31 mouse cellular contexts compared by ENCODE assay signal in genomic region chr4:155354035-155354434, GRCm38 (mm10). TPM values are rescaled to one million over a fixed set of nuclear protein-coding genes. Genes with fewer than 3 reads are reported as not detected.
DNase-seq lines count a peak whose midpoint lies in the region; ATAC-seq and TF ChIP-seq lines count a peak whose summit lies in the region.
"Had no signal": no experiment of that assay in that cellular context is flagged by ENCODE, and none has a peak within 500 bp of the region (broad histone marks: within the 10 kb centered on the region; RNA-seq: fewer than 3 reads in every experiment).

No protein-coding gene starts in this region.

- peak; percentile 79 for ATAC-seq in granulocyte monocyte progenitor cell, adult 5-6 weeks (replicated peaks; ENCODE audit: poor library complexity, severe bottlenecking)
- no peak for ATAC-seq in midbrain, embryonic 11.5 days (ENCODE audit: low FRiP score)
- ATAC-seq: CD4-positive, CD25-positive, alpha-beta regulatory T cell, adult 4 months; forebrain, embryonic 13.5 days; hindbrain, embryonic 16.5 days; lung, postnatal 0 days; midbrain, embryonic 16.5 days had no signal

- TF ChIP-seq POLR2A in heart, adult 2 months (IDR thresholded peaks at IDR 0.05; ENCODE audit: insufficient read depth, low read depth, low read length), result no peak

- WGBS in midbrain, embryonic 11.5 days, result 87% methylated on average over 6 of the region's 6 CpGs
- WGBS in heart, adult 2 months, result 76% methylated on average over 6 of the region's 6 CpGs

- no peak overlapping the region for H3K4me3 ChIP-seq in midbrain, embryonic 11.5 days (ENCODE audit: low read depth, low read length)
- H3K4me3 ChIP-seq in heart, adult 2 months, result no peak overlapping the region
- H3K4me3 ChIP-seq: forebrain, embryonic 13.5 days; heart, embryonic 13.5 days; hindbrain, embryonic 10.5 days; limb, embryonic 10.5 days; limb, embryonic 15.5 days; liver, embryonic 13.5 days; midbrain, embryonic 10.5 days; neural tube, embryonic 13.5 days had no signal

- H3K4me2 ChIP-seq in midbrain, embryonic 11.5 days, result no peak overlapping the region
- H3K4me2 ChIP-seq: forebrain, embryonic 13.5 days; heart, embryonic 13.5 days; limb, embryonic 15.5 days; liver, embryonic 13.5 days; neural tube, embryonic 13.5 days had no signal

- H3K36me3 ChIP-seq in midbrain, embryonic 11.5 days (ENCODE audit: control insufficient read depth, insufficient read depth, low read length), result no peaks in the 10 kb centered on the region
- no peaks in the 10 kb centered on the region for H3K36me3 ChIP-seq in heart, adult 2 months (ENCODE audit: control insufficient read depth, insufficient read depth, low read length)
- H3K36me3 ChIP-seq: heart, embryonic 13.5 days; hindbrain, embryonic 10.5 days; limb, embryonic 10.5 days; limb, embryonic 15.5 days; liver, embryonic 13.5 days; midbrain, embryonic 10.5 days; neural tube, embryonic 13.5 days had no signal

- TF ChIP-seq EP300 in heart, adult 2 months (IDR thresholded peaks at IDR 0.05; ENCODE audit: insufficient read depth, low read depth, low read length), result no peak

- H3K9me3 ChIP-seq in midbrain, embryonic 11.5 days (ENCODE audit: control insufficient read depth, low read length), result no peaks in the 10 kb centered on the region
- H3K9me3 ChIP-seq: forebrain, embryonic 13.5 days; heart, embryonic 13.5 days; hindbrain, embryonic 10.5 days; limb, embryonic 10.5 days; limb, embryonic 15.5 days; liver, embryonic 13.5 days; midbrain, embryonic 10.5 days; neural tube, embryonic 13.5 days had no signal

- no peak overlapping the region for H3K27ac ChIP-seq in midbrain, embryonic 11.5 days (ENCODE audit: low read depth, low read length)
- H3K27ac ChIP-seq in heart, adult 2 months, result no peak overlapping the region
- H3K27ac ChIP-seq: forebrain, embryonic 13.5 days; heart, embryonic 13.5 days; hindbrain, embryonic 10.5 days; kidney, postnatal 0 days; limb, embryonic 10.5 days; limb, embryonic 15.5 days; liver, embryonic 13.5 days; midbrain, embryonic 10.5 days; neural tube, embryonic 13.5 days had no signal

- TF ChIP-seq CTCF in heart, adult 2 months (IDR thresholded peaks at IDR 0.05), result no peak

- H3K4me1 ChIP-seq in midbrain, embryonic 11.5 days (ENCODE audit: control insufficient read depth, insufficient read depth, low read length), result no peaks in the 10 kb centered on the region
- no peaks in the 10 kb centered on the region for H3K4me1 ChIP-seq in heart, adult 2 months (ENCODE audit: control insufficient read depth, insufficient read depth, low read length)
- H3K4me1 ChIP-seq: forebrain, embryonic 13.5 days; heart, embryonic 13.5 days; hindbrain, embryonic 10.5 days; limb, embryonic 10.5 days; limb, embryonic 15.5 days; liver, embryonic 13.5 days; midbrain, embryonic 10.5 days; neural tube, embryonic 13.5 days had no signal

- H3K79me2 ChIP-seq in heart, adult 2 months (replicated peaks; ENCODE audit: control insufficient read depth, insufficient read depth, low read length), result no peaks in the 10 kb centered on the region

- H3K27me3 ChIP-seq in midbrain, embryonic 11.5 days (ENCODE audit: control insufficient read depth, insufficient read depth, low read length), result no peaks in the 10 kb centered on the region; the same call in 1 of the 2 replicates
- H3K27me3 ChIP-seq in heart, adult 2 months (ENCODE audit: control insufficient read depth, insufficient read depth, low read length), result no peaks in the 10 kb centered on the region

- H3K9ac ChIP-seq in midbrain, embryonic 11.5 days (ENCODE audit: low read length), result no peak overlapping the region
- no peak overlapping the region for H3K9ac ChIP-seq in heart, adult 2 months (ENCODE audit: low read depth, low read length)
- H3K9ac ChIP-seq: forebrain, embryonic 13.5 days; heart, embryonic 13.5 days; limb, embryonic 15.5 days; liver, embryonic 13.5 days; neural tube, embryonic 13.5 days had no signal

- DNase-seq in spleen, postnatal 36 days (ENCODE audit: low spot score in 2 of 2), result peak; percentile 14 to 19
- no peak for DNase-seq in spleen, postnatal 10 days (ENCODE audit: low spot score in 2 of 2)
- DNase-seq in naive thymus-derived CD4-positive, alpha-beta T cell, adult 2 months (ENCODE audit: low read depth), result peak; percentile 43
- peak; percentile 29 to 39 for DNase-seq in thymus, postnatal 36 days
- DNase-seq in heart, adult 18-20 months, result no peak
- no peak for DNase-seq in midbrain, embryonic 11.5 days (ENCODE audit: low spot score, missing footprints)
- DNase-seq in heart, adult 2 months, result no peak
- DNase-seq: adrenal gland, adult 2 months; cerebellum, adult 8-10 months; cerebellum, postnatal 25 days; gastrocnemius, postnatal 25 days; heart, postnatal 10 days; kidney, postnatal 4 days; liver, embryonic 13.5 days; lung, adult 18-20 months; lung, postnatal 4 days had no signal

- intact Hi-C loops in heart, adult 2 months (cut with DNase I), result no loop called here

RNA-seq across cellular contexts. Expression of gene Prkcz, which starts 7.1 kb away (rescaled TPM):
- not detected in 2 replicates for total RNA-seq in granulocyte monocyte progenitor cell, adult 5-6 weeks (2014; fragmentation: Nextera tagmentation)
- total RNA-seq in granulocyte monocyte progenitor cell, adult 5-6 weeks (2017), result not detected in 2 replicates
- 1 to 10 TPM; 3.6 to 4.8 TPM for total RNA-seq in heart, adult 18-20 months (2021)
- 17.6 and 18.3 TPM in 2 replicates for polyA plus RNA-seq in midbrain, embryonic 11.5 days (2014; fragmentation: Nextera tagmentation; extraction: Ambion mirVana)
- total RNA-seq in heart, adult 2 months (2021), result 1 to 10 TPM; 2.3 to 2.6 TPM
- polyA plus RNA-seq in heart, adult 2 months (2012; rRNA removed), result 1.5 and 2.3 TPM in 2 replicates

RNA-seq across cellular contexts. Expression of gene Gabrd, which starts 43.9 kb away (rescaled TPM):
- total RNA-seq in granulocyte monocyte progenitor cell, adult 5-6 weeks (2014; fragmentation: Nextera tagmentation), result not detected in 2 replicates
- total RNA-seq in granulocyte monocyte progenitor cell, adult 5-6 weeks (2017), result not detected in 2 replicates
- not detected for total RNA-seq in heart, adult 18-20 months (2021)
- not detected in 2 replicates for polyA plus RNA-seq in midbrain, embryonic 11.5 days (2014; fragmentation: Nextera tagmentation; extraction: Ambion mirVana)
- not detected for total RNA-seq in heart, adult 2 months (2021)
- 0.06 and 0.32 TPM in 2 replicates for polyA plus RNA-seq in heart, adult 2 months (2012; rRNA removed)
- total RNA-seq: adrenal gland, adult 2 months; heart, adult 8-10 months; heart, postnatal 10 days had no signal
- polyA plus RNA-seq: embryonic facial prominence, embryonic 11.5 days; heart, embryonic 13.5 days; hindbrain, embryonic 10.5 days; limb, embryonic 10.5 days; liver, embryonic 13.5 days; midbrain, embryonic 10.5 days had no signal

RNA-seq across cellular contexts. Expression of gene Cfap74, which starts 55.0 kb away (rescaled TPM):
- total RNA-seq in granulocyte monocyte progenitor cell, adult 5-6 weeks (2014; fragmentation: Nextera tagmentation), result 0.92 TPM in 1 of 2 replicates, not detected in the other
- 0.13 TPM in 1 of 2 replicates, not detected in the other for total RNA-seq in granulocyte monocyte progenitor cell, adult 5-6 weeks (2017)
- total RNA-seq in heart, adult 18-20 months (2021), result under 1 TPM in 1 of 2 experiments, not detected in 1; 0.31 TPM
- 6.3 and 6.5 TPM in 2 replicates for polyA plus RNA-seq in midbrain, embryonic 11.5 days (2014; fragmentation: Nextera tagmentation; extraction: Ambion mirVana)
- total RNA-seq in heart, adult 2 months (2021), result under 1 TPM; 0.26 to 0.32 TPM
- 0.67 and 0.78 TPM in 2 replicates for polyA plus RNA-seq in heart, adult 2 months (2012; rRNA removed)

Comparison
In these comparisons a context has a peak if more than half of its experiments do, and no peak if none do; other contexts are left out.
1. DNase-seq: peak in spleen, postnatal 36 days (2 of 2), naive thymus-derived CD4-positive, alpha-beta T cell, adult 2 months (single experiment) and thymus, postnatal 36 days (2 of 2); none in spleen, postnatal 10 days (0 of 2), heart, adult 18-20 months (0 of 2), midbrain, embryonic 11.5 days (single experiment) and heart, adult 2 months (0 of 2).